Mouse (Mus musculus) intestine, embryonic 16.5 days (tissue): Measurements from ENCODE around the gene Frs2. TPM values are rescaled to one million over a fixed set of nuclear protein-coding genes. Genes with fewer than 3 reads are reported as not detected.
A peak's percentile ranks its signal among the peaks of the same experiment; 100 is the strongest.

ENCODE experiments used
- ATAC-seq: fragments of 200-750 bp; cut with Nextera tagmentation; 2 replicates; pipeline ENCODE4 v1.8.0; 2017; ENCODE audit warnings: moderate TSS enrichment, moderate library complexity
- H3K27ac ChIP-seq: fragments of 300-500 bp; sonication (generic); 2 replicates; pipeline ENCODE4 v1.5.1; 2014; ENCODE audit warnings: mild to moderate bottlenecking, low read length
- H3K27me3 ChIP-seq: fragments of 300-500 bp; sonication (generic); replicated peaks from 2 replicates; pipeline ENCODE4 v1.6.1; 2014; ENCODE audit warnings: low read length, control low read depth, mixed read lengths; ENCODE audit not compliant: control insufficient read depth, insufficient read depth
- H3K36me3 ChIP-seq: fragments of 300-500 bp; sonication (generic); 2 replicates; pipeline ENCODE4 v1.6.1; 2014; ENCODE audit warnings: low read length, control low read depth; ENCODE audit not compliant: control insufficient read depth, insufficient read depth
- H3K4me1 ChIP-seq: fragments of 300-500 bp; sonication (generic); 2 replicates; pipeline ENCODE4 v1.6.1; 2014; ENCODE audit warnings: low read length, control low read depth, mixed read lengths; ENCODE audit not compliant: control insufficient read depth, insufficient read depth
- H3K4me2 ChIP-seq: fragments of 300-500 bp; sonication (generic); 2 replicates; pipeline ENCODE4 v1.6.1; 2014; ENCODE audit warnings: low read depth, low read length, control low read depth
- H3K4me3 ChIP-seq: fragments of 300-500 bp; sonication (generic); 2 replicates; pipeline ENCODE4 v1.5.1; 2014; ENCODE audit warnings: mild to moderate bottlenecking, low read length
- H3K9ac ChIP-seq: fragments of 300-500 bp; sonication (generic); 2 replicates; pipeline ENCODE4 v1.6.1; 2014; ENCODE audit warnings: low read depth, low read length
- H3K9me3 ChIP-seq: fragments of 300-500 bp; sonication (generic); 2 replicates; pipeline ENCODE4 v1.6.1; 2016; ENCODE audit warnings: low read length, control low read depth; ENCODE audit not compliant: control insufficient read depth
- WGBS: fragments of 180-500 bp; shearing (Covaris S2); extraction: QIAGEN DNeasy Blood & Tissue Kit; methylation state at CpG from one replicate; pipeline ENCODE4 v1.1.7; 2014; 5-methylcytosine and 5-hydroxymethylcytosine counted together
- polyA plus RNA-seq: library from polyadenylated mRNA; unstranded; fragments of >200 nt; fragmentation: Nextera tagmentation; extraction: Ambion mirVana; gene quantifications from 2 replicates; pipeline ENCODE4 v1.2.1, GENCODE M21; 2015

The Frs2 gene
- polyA plus RNA-seq, 1 experiment from 2014 or later, result 13.9 TPM

- peaks cover 27% of the 10 kb centered on the region for H3K4me1 ChIP-seq
- H3K27ac ChIP-seq, result peak overlapping the region; percentile 45; the same call in 1 of the 2 replicates
- no peaks in the 10 kb centered on the region for H3K27me3 ChIP-seq
- no peak overlapping the region for H3K4me3 ChIP-seq
- no peaks in the 10 kb centered on the region for H3K9me3 ChIP-seq
- no peaks in the 10 kb centered on the region for H3K36me3 ChIP-seq
- no peak overlapping the region for H3K4me2 ChIP-seq
- H3K9ac ChIP-seq, result no peak overlapping the region
- peak; percentile 70 for ATAC-seq
These were observed 44.3 kb downstream of the Frs2 start for GRCm38 (mm10) chr10:117103854-117104598.

DNA sequence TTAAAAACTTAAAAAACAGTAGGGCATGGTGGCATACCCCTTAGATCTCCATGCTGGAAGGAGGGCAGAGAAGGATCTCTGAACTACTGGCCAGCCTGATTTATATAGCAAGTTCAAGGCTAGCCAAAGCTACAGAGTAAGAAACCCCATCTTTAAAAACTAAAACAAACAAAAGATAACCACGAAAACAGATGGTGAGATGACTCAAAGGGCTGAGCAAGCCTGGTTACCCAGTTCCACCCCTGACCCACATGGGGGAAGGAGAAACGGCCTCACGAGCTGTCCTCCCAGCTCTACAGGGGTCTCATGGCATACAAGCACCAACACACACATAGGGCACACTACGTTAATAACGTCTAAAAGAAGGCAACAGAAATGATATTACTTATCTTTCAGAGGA is 48.2 kb downstream of the Frs2 start:
- ATAC-seq, result no peak
- Histone ChIP-seq H3K4me2 (no peak overlapping the region), H3K4me1 (peaks cover 15% of the 10 kb centered on the region), H3K36me3 (no peaks in the 10 kb centered on the region), H3K27ac (no peak overlapping the region), H3K4me3 (no peak overlapping the region), H3K9ac (no peak overlapping the region), H3K9me3 (no peaks in the 10 kb centered on the region), H3K27me3 (no peaks in the 10 kb centered on the region)
- 73% methylated on average over 5 of the region's 5 CpGs for WGBS

GRCm38 (mm10) chr10:117097116-117097698 is 51.1 kb downstream of the Frs2 start:
- no peak overlapping the region for H3K4me2 ChIP-seq
- H3K4me3 ChIP-seq, result no peak overlapping the region
- H3K9me3 ChIP-seq, result no peaks in the 10 kb centered on the region
- no peaks in the 10 kb centered on the region for H3K27me3 ChIP-seq
- H3K36me3 ChIP-seq, result no peaks in the 10 kb centered on the region
- ATAC-seq, result no peak
- 72% methylated on average over 2 of the region's 2 CpGs for WGBS
- no peak overlapping the region for H3K27ac ChIP-seq
- no peak overlapping the region for H3K9ac ChIP-seq
- peaks cover 11% of the 10 kb centered on the region for H3K4me1 ChIP-seq

- H3K9ac ChIP-seq, result no peak overlapping the region
- no peaks in the 10 kb centered on the region for H3K27me3 ChIP-seq
- peaks cover 11% of the 10 kb centered on the region for H3K4me1 ChIP-seq
- no peak overlapping the region for H3K27ac ChIP-seq
- H3K36me3 ChIP-seq, result no peaks in the 10 kb centered on the region
- whole genome bisulfite sequencing, result 91% methylated on average over 6 of the region's 6 CpGs
- H3K9me3 ChIP-seq, result no peaks in the 10 kb centered on the region
- no peak overlapping the region for H3K4me2 ChIP-seq
- H3K4me3 ChIP-seq, result no peak overlapping the region
- no peak for ATAC-seq
These were observed 52.2 kb downstream of the Frs2 start for GRCm38 (mm10) chr10:117096096-117096495.

DNA sequence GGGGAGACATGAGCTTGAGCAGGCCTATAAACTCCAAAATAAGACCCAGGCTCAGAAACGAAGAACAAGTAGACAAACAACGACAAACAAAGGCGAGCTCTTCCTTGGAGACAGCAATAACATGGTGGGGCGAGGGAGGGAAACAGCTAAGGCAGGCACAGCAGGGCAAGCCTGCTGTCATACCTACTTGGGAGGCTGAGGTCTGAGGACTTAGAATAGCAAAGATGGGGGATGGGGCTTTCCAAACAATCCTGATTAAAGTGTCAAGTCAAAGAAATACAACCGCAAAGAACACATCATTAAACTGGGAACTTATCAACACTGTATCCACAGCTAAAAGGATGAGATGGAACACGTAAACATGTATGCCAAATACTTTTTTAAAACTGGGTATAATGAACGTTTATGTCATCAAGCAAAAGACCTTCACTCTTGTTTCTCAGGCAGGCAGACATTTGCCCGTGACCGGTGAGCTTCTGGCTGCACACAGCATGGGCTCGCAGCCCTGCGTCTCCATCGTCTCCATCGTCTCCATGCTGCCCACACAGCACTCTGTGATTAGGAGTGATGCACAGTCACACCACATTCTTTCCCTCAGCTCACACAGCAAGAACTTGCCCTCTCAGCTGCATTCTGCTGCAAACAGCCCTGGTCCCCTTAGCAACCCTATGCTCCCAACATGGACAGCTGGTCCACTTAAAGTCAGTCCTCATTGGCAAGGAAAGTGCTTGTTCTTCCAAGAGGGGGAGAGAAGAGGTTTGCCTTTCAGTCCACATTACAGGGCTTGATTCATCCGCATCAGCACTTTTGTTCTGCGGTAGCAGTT is 53.6 kb downstream of the Frs2 start:
- peak; percentile 69 for ATAC-seq
- Histone ChIP-seq H3K9ac (no peak overlapping the region), H3K4me1 (peaks cover 11% of the 10 kb centered on the region), H3K4me3 (no peak overlapping the region), H3K9me3 (no peaks in the 10 kb centered on the region), H3K27me3 (no peaks in the 10 kb centered on the region), H3K27ac (no peak overlapping the region), H3K4me2 (no peak overlapping the region), H3K36me3 (no peaks in the 10 kb centered on the region)
- 42% methylated on average over 15 of the region's 15 CpGs for WGBS

GRCm38 (mm10) chr10:117089628-117090027 is 58.7 kb downstream of the Frs2 start:
- H3K27ac ChIP-seq, result no peak overlapping the region
- H3K4me3 ChIP-seq, result no peak overlapping the region
- H3K4me1 ChIP-seq, result 0 out of 2 replicates have a peak, but pooled peaks cover 4% of the 10 kb centered on the region
- 66% methylated on average over 4 of the region's 4 CpGs for WGBS
- no peak overlapping the region for H3K4me2 ChIP-seq
- no peak for ATAC-seq
- no peaks in the 10 kb centered on the region for H3K27me3 ChIP-seq
- no peaks in the 10 kb centered on the region for H3K9me3 ChIP-seq
- no peak overlapping the region for H3K9ac ChIP-seq
- H3K36me3 ChIP-seq, result no peaks in the 10 kb centered on the region

GRCm38 (mm10) chr10:117081914-117082359 is 66.4 kb downstream of the Frs2 start:
- H3K27ac ChIP-seq, result no peak overlapping the region
- no peak overlapping the region for H3K4me3 ChIP-seq
- no peak overlapping the region for H3K4me2 ChIP-seq
- WGBS, result 87% methylated on average over 2 of the region's 2 CpGs
- H3K4me1 ChIP-seq, result no peaks in the 10 kb centered on the region
- H3K36me3 ChIP-seq, result peaks cover 19% of the 10 kb centered on the region; the same call in 1 of the 2 replicates
- no peaks in the 10 kb centered on the region for H3K9me3 ChIP-seq
- no peak for ATAC-seq
- no peaks in the 10 kb centered on the region for H3K27me3 ChIP-seq
- H3K9ac ChIP-seq, result no peak overlapping the region

GRCm38 (mm10) chr10:117081326-117081725 is 67.0 kb downstream of the Frs2 start:
- Histone ChIP-seq H3K27ac (no peak overlapping the region), H3K4me3 (no peak overlapping the region), H3K4me2 (no peak overlapping the region), H3K27me3 (no peaks in the 10 kb centered on the region), H3K9me3 (no peaks in the 10 kb centered on the region), H3K9ac (no peak overlapping the region), H3K4me1 (no peaks in the 10 kb centered on the region), H3K36me3 (peaks cover 23% of the 10 kb centered on the region; the same call in 1 of the 2 replicates)
- 79% methylated on average over 4 of the region's 4 CpGs for WGBS
- no peak for ATAC-seq

GRCm38 (mm10) chr10:117078284-117078683 is 70.0 kb downstream of the Frs2 start:
- peaks cover 34% of the 10 kb centered on the region for H3K36me3 ChIP-seq
- H3K4me2 ChIP-seq, result no peak overlapping the region
- H3K4me3 ChIP-seq, result no peak overlapping the region
- WGBS, result 77% methylated on average over 6 of the region's 6 CpGs
- H3K9ac ChIP-seq, result no peak overlapping the region
- 0 out of 2 replicates have a peak, but pooled peaks have one; percentile 40 for ATAC-seq
- no peaks in the 10 kb centered on the region for H3K27me3 ChIP-seq
- H3K27ac ChIP-seq, result no peak overlapping the region
- no peaks in the 10 kb centered on the region for H3K4me1 ChIP-seq
- no peaks in the 10 kb centered on the region for H3K9me3 ChIP-seq
